Mouse (Mus musculus): ENCODE results near the gene Nsmce3. TPM values are rescaled to one million over a fixed set of nuclear protein-coding genes. Genes with fewer than 3 reads are reported as not detected.

The Nsmce3 gene
- polyA plus RNA-seq, 1 experiment from 2014 or later: 12.5 TPM

GRCm38 (mm10) chr7:64889919-64890318 is 17.1 kb upstream of the Nsmce3 start:
- no peaks in the 10 kb centered on the region for H3K4me1 ChIP-seq
- H3K9ac ChIP-seq: no peak overlapping the region
- 80% methylated on average over 9 of the region's 9 CpGs for WGBS
- no peaks in the 10 kb centered on the region for H3K36me3 ChIP-seq
- no peak overlapping the region for H3K4me3 ChIP-seq (replicated peaks)
- H3K27ac ChIP-seq: no peak overlapping the region
- no peaks in the 10 kb centered on the region for H3K9me3 ChIP-seq
- ATAC-seq (ENCODE audit: insufficient read depth, low FRiP score, low read depth): no peak
- H3K27me3 ChIP-seq (replicated peaks): no peaks in the 10 kb centered on the region
- H3K4me2 ChIP-seq: no peak overlapping the region

- Histone ChIP-seq H3K4me3 (replicated peaks) (no peak overlapping the region), H3K9me3 (no peaks in the 10 kb centered on the region), H3K27ac (no peak overlapping the region), H3K4me2 (no peak overlapping the region), H3K27me3 (replicated peaks) (no peaks in the 10 kb centered on the region), H3K36me3 (no peaks in the 10 kb centered on the region), H3K4me1 (no peaks in the 10 kb centered on the region), H3K9ac (no peak overlapping the region)
- no peak for ATAC-seq (ENCODE audit: insufficient read depth, low FRiP score, low read depth)
- WGBS: 66% methylated on average over 11 of the region's 11 CpGs
Observed at GRCm38 (mm10) chr7:64884187-64884862, 11.5 kb upstream of the Nsmce3 start.

- 59% methylated on average over 6 of the region's 6 CpGs for WGBS
- Histone ChIP-seq H3K27me3 (replicated peaks) (no peaks in the 10 kb centered on the region), H3K36me3 (no peaks in the 10 kb centered on the region), H3K4me1 (no peaks in the 10 kb centered on the region), H3K9ac (no peak overlapping the region), H3K9me3 (no peaks in the 10 kb centered on the region), H3K27ac (no peak overlapping the region), H3K4me2 (no peak overlapping the region), H3K4me3 (replicated peaks) (no peak overlapping the region)
- ATAC-seq (ENCODE audit: insufficient read depth, low FRiP score, low read depth): no peak
Observed at GRCm38 (mm10) chr7:64882243-64882642, 9.4 kb upstream of the Nsmce3 start.

- H3K27me3 ChIP-seq (replicated peaks): no peaks in the 10 kb centered on the region
- H3K4me3 ChIP-seq (replicated peaks): no peak overlapping the region
- H3K36me3 ChIP-seq: no peaks in the 10 kb centered on the region
- no peaks in the 10 kb centered on the region for H3K9me3 ChIP-seq
- no peak for ATAC-seq (ENCODE audit: insufficient read depth, low FRiP score, low read depth)
- no peak overlapping the region for H3K27ac ChIP-seq
- 64% methylated on average over 7 of the region's 7 CpGs for WGBS
- H3K4me2 ChIP-seq: no peak overlapping the region
- no peaks in the 10 kb centered on the region for H3K4me1 ChIP-seq
- no peak overlapping the region for H3K9ac ChIP-seq
Observed at GRCm38 (mm10) chr7:64881387-64881786, 8.6 kb upstream of the Nsmce3 start.

GRCm38 (mm10) chr7:64880415-64880814 is 7.6 kb upstream of the Nsmce3 start:
- Histone ChIP-seq H3K36me3 (no peaks in the 10 kb centered on the region), H3K9me3 (no peaks in the 10 kb centered on the region), H3K27me3 (replicated peaks) (no peaks in the 10 kb centered on the region), H3K9ac (no peak overlapping the region), H3K4me1 (no peaks in the 10 kb centered on the region), H3K4me3 (replicated peaks) (no peak overlapping the region), H3K27ac (no peak overlapping the region), H3K4me2 (no peak overlapping the region)
- 78% methylated on average over 5 of the region's 5 CpGs for WGBS
- no peak for ATAC-seq (ENCODE audit: insufficient read depth, low FRiP score, low read depth)

- Histone ChIP-seq H3K27ac (no peak overlapping the region), H3K4me1 (peaks cover 11% of the 10 kb centered on the region; the same call in 1 of the 2 replicates), H3K9ac (no peak overlapping the region), H3K4me3 (replicated peaks) (no peak overlapping the region), H3K36me3 (no peaks in the 10 kb centered on the region), H3K27me3 (replicated peaks) (no peaks in the 10 kb centered on the region), H3K9me3 (no peaks in the 10 kb centered on the region), H3K4me2 (no peak overlapping the region)
- no peak for ATAC-seq (ENCODE audit: insufficient read depth, low FRiP score, low read depth)
- 84% methylated on average over 4 of the region's 4 CpGs for WGBS
Observed at GRCm38 (mm10) chr7:64874941-64875340, 2.1 kb upstream of the Nsmce3 start.

- Histone ChIP-seq H3K4me1 (peaks cover 11% of the 10 kb centered on the region; the same call in 1 of the 2 replicates), H3K27ac (peak overlapping the region; percentile 97; the same call in 1 of the 2 replicates), H3K36me3 (no peaks in the 10 kb centered on the region), H3K4me2 (peak overlapping the region; percentile 64), H3K27me3 (replicated peaks) (no peaks in the 10 kb centered on the region), H3K4me3 (replicated peaks) (peak overlapping the region; percentile 95), H3K9ac (no peak overlapping the region), H3K9me3 (no peaks in the 10 kb centered on the region)
- ATAC-seq (ENCODE audit: insufficient read depth, low FRiP score, low read depth): no peak; the same call in 1 of the 2 replicates
- WGBS: 38% methylated on average over 11 of the region's 11 CpGs
Observed at GRCm38 (mm10) chr7:64873266-64873665, 469 bp upstream of the Nsmce3 start.

- Histone ChIP-seq H3K27ac (peak overlapping the region; percentile 97), H3K4me2 (peak overlapping the region; percentile 64), H3K4me1 (peaks cover 11% of the 10 kb centered on the region; the same call in 1 of the 2 replicates), H3K27me3 (replicated peaks) (no peaks in the 10 kb centered on the region), H3K9ac (peak overlapping the region; percentile 96), H3K36me3 (no peaks in the 10 kb centered on the region), H3K9me3 (no peaks in the 10 kb centered on the region), H3K4me3 (replicated peaks) (peak overlapping the region; percentile 95)
- peak; percentile 36 for ATAC-seq (ENCODE audit: insufficient read depth, low FRiP score, low read depth)
- WGBS: 1% methylated on average over 33 of the region's 33 CpGs
Observed at GRCm38 (mm10) chr7:64871987-64872742, 632 bp downstream of the Nsmce3 start.

- no peaks in the 10 kb centered on the region for H3K9me3 ChIP-seq
- no peak overlapping the region for H3K4me3 ChIP-seq (replicated peaks)
- 79% methylated on average over 6 of the region's 6 CpGs for WGBS
- H3K36me3 ChIP-seq: no peaks in the 10 kb centered on the region
- H3K4me1 ChIP-seq: peaks cover 11% of the 10 kb centered on the region; the same call in 1 of the 2 replicates
- no peak overlapping the region for H3K4me2 ChIP-seq
- ATAC-seq (ENCODE audit: insufficient read depth, low FRiP score, low read depth): no peak
- no peak overlapping the region for H3K9ac ChIP-seq
- no peak overlapping the region for H3K27ac ChIP-seq
- H3K27me3 ChIP-seq (replicated peaks): no peaks in the 10 kb centered on the region
Observed at GRCm38 (mm10) chr7:64869549-64870065, 3.2 kb downstream of the Nsmce3 start.

- H3K36me3 ChIP-seq: no peaks in the 10 kb centered on the region
- no peak for ATAC-seq (ENCODE audit: insufficient read depth, low FRiP score, low read depth)
- no peaks in the 10 kb centered on the region for H3K9me3 ChIP-seq
- H3K27me3 ChIP-seq (replicated peaks): no peaks in the 10 kb centered on the region
- H3K4me1 ChIP-seq: no peaks in the 10 kb centered on the region
- no peak overlapping the region for H3K4me3 ChIP-seq (replicated peaks)
- H3K4me2 ChIP-seq: no peak overlapping the region
- WGBS: 76% methylated on average over 3 of the region's 3 CpGs
- H3K9ac ChIP-seq: no peak overlapping the region
- no peak overlapping the region for H3K27ac ChIP-seq
Observed at GRCm38 (mm10) chr7:64863538-64863937, 9.3 kb downstream of the Nsmce3 start.

- Histone ChIP-seq H3K9ac (no peak overlapping the region), H3K4me1 (no peaks in the 10 kb centered on the region), H3K4me2 (no peak overlapping the region), H3K4me3 (replicated peaks) (no peak overlapping the region), H3K27ac (no peak overlapping the region), H3K36me3 (no peaks in the 10 kb centered on the region), H3K9me3 (no peaks in the 10 kb centered on the region), H3K27me3 (replicated peaks) (no peaks in the 10 kb centered on the region)
- WGBS: 83% methylated on average over 3 of the region's 3 CpGs
- ATAC-seq (ENCODE audit: insufficient read depth, low FRiP score, low read depth): no peak
Observed at GRCm38 (mm10) chr7:64862978-64863377, 9.8 kb downstream of the Nsmce3 start.

GRCm38 (mm10) chr7:64856526-64857082 is 16.2 kb downstream of the Nsmce3 start:
- Histone ChIP-seq H3K27ac (no peak overlapping the region), H3K27me3 (replicated peaks) (no peaks in the 10 kb centered on the region), H3K9me3 (no peaks in the 10 kb centered on the region), H3K4me1 (no peaks in the 10 kb centered on the region), H3K4me2 (no peak overlapping the region), H3K4me3 (replicated peaks) (no peak overlapping the region), H3K36me3 (no peaks in the 10 kb centered on the region), H3K9ac (no peak overlapping the region)
- 75% methylated on average over 12 of the region's 12 CpGs for WGBS
- no peak for ATAC-seq (ENCODE audit: insufficient read depth, low FRiP score, low read depth)
